Mouse (Mus musculus): Measurements from ENCODE around the gene Gm45713. TPM values are rescaled to one million over a fixed set of nuclear protein-coding genes. Genes with fewer than 3 reads are reported as not detected.
"Not testable (repeated sequence)": the region's sequence is repeated elsewhere in the genome, so short reads cannot be mapped to it uniquely, and the experiment has no call there.

The Gm45713 gene
- total RNA-seq, 2 experiments from 2014 or later, result 0.26 to 0.47 TPM

GRCm38 (mm10) chr7:45141914-45142313, 5.9 kb upstream of the Gm45713 start:
- no peak for DNase-seq

DNA sequence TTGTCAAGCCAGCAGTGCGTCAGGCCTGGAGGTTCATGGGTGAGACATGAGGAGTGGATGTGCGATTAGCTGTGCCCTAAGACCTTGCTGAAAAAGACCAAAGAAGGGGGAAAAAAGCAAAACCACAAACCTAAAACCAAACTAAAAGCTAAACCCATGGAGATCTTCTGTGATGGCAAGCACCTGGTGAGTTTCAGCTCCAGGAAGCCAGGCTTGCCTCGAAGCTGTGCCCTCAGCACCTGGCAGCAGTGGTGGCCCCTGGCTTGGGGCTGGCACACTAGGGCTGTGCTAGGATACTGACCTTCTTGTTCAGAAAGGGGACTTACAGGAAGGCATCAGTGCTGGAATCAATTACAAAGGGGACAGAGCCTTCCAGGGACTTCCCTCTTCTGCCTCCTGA, 5.3 kb upstream of the Gm45713 start:
- DNase-seq, result no peak

DNA sequence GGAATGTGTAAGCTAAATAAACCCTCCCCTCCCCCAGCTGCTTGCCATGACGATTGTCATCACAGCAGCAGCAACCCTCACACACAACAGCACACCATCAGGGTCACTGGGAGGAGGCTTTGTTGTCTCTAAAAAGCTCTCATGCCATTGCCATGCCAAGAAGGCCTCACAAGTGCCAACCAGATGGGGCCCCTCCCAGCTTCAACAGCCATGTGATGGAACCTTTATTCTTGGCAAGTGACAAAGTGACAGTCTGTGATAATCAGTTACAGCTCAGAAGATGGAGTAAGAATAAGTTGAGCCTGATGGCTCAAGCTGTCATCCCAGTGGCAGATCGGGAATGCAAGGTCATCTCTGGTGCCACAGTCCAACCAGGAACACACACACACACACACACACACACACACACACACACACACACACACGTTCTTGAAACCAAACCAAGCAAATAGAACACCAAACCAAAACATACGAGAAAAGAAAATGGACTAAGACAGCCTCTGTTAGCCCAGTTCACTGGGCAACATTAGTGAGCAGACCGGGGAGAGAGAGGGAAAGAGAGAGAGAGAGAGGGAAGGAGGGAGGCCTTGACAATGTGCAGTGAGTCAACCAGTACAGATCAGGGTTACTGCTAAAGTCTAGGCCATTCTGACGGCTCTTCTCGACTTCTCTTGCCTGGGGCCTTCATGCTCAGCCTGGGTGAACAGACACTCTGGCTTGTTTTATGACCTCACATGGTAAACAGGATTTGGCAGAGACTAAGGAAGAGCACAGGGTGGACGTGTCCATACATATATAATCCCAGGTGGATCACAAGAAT, 4.1 kb upstream of the Gm45713 start:
- no peak for DNase-seq

DNA sequence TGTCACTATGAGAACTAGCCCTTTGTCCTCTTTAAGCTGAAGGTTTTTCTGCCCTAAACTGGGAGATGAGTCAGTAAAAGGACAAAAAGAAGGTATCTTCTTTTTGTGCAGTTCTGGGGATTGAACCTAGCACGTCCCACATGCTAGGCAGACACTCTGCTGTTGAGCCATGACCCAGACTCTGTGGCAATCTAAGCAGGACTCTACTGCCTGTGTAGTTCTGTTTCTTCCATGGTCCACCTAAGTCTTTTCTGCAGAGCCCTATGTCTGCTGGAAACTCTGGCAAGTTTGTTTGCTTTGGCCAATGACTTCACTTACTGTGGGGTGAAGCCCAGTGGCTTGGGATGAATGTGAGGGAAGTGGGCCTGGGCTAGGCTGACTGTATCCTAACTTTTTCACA, 2.4 kb upstream of the Gm45713 start:
- no peak for DNase-seq

DNA sequence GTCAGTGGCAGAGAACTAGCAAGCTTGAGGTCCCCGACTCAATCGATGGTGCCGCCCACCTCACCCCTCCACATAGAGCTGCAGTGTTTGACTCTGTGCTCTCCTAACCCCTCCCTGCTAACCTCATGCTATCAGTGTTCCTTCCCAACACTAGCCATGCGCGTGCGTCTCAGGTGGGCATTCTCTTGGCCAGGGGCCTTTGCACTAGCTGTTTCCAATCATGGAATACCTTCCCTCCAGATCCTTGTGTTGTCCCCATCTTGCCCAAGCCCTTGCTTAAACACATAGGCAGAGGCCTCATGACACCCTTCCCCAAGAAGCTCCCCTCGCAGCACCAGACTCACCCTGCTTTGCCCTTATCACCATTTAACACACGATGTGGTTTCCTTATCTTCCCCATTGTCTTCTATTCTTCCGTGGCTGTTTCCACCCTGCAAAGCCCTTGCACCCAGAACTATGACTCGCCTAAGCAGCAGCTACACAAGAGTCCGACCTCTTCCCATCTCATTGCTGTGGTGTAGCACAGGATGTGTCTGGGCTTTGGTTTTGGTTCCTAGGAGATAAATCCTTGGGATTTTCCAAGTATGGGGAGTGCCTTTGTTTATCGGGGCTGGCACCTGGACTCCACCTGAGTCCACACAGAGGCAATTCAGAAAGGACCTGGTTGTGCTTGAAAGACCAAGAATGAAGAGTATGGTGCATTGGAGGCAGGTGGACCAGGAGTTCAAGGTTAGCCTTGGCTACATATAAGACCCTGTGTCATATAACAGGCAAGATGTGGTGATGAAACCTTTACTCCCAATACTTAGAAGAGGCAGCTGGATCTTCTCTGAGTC, 1.4 kb upstream of the Gm45713 start:
- DNase-seq, result no peak

- no peak for DNase-seq
Measured at GRCm38 (mm10) chr7:45135370-45135769, 661 bp downstream of the Gm45713 start.

GRCm38 (mm10) chr7:45134544-45135026, 1.4 kb downstream of the Gm45713 start:
- peak in 1 of 2 experiments; percentile 48 for DNase-seq

DNA sequence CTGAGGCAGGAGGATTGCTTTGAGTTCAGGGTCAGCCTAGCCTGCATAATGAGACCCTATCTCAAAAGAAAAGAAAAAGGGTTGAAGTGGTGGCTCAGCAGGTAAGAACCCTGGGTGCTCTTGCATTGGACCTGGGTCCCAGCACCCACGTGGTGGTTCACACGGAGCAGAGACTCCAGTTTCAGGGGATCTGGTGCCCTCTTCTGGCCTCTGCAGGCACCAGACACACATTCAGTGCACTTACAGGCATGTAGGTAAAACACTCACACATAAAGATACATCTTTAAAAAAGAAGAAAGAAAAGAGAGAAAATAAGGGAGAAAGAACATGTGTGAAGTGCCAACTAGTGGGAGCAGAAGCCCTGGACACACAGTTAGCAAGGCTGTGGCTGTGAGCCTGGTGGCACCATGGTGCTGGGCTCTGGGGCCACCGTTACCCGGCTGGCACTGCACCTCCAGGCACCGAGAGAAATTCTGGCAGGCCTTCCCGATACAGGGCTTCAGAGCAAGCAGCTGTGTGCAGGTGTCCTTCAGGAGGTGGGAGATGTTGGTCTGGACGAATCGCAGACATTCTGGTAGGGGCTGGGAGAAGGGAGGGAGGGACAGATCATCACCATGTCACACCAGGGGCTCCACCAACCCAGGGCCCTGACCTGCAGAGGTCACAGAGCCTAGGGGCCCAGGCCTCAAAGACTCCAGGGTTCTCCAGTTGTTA, 2.4 kb downstream of the Gm45713 start:
- DNase-seq, result no peak

GRCm38 (mm10) chr7:45131850-45132249, 4.2 kb downstream of the Gm45713 start:
- DNase-seq, result no peak

GRCm38 (mm10) chr7:45129776-45130512, 6.1 kb downstream of the Gm45713 start:
- DNase-seq, result no peak

DNA sequence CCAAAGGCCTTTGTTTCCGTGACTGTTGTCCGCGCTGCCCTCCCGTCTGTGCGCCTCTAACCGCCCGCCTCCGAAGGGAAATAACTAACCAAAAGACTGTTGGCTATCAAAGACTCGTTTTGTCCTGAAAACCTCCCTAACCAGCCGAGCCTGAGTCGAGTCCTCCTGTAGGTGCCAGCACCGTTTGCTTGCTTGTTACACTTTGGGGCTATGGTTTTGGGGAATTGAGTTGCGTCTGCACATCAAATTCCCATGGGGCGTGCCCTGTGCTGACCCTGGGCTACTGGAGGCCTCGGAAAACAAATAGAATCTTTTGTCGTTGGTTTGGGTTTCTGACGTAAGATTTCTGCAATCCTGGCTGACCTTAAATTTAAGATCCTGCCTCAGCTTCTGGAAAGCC, 6.7 kb downstream of the Gm45713 start:
- DNase-seq, result peak in 1 of 2 experiments; percentile 63

DNA sequence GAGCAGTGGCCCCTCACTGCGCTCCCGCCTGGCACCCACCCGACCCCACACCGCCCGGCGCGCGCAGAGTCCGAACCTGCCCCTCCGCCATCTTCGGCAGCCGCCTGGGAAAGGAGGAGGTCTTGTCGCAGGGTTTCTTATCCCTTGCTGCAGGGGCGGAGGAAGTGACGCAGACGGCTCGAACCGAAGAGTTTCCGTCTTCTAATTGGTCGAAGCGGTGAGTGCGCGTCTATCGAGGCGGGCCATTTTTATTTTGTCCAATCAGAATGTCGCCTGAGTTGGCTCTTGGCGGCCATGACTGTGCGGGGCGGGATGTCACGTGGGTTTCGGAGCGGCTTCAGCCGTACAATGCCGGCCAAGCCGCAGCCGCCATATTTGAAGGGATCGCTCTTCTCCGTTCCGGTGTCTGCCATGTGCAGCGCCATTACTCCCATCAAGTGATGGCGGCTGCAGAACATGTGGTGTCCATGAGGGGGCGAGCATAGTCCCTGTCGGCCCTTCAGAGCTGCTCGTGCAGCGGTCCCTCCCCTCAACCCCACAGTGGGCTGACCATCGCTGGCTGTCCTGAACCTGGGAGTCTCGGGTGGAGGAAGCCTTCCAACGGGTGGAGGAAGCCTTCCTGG, 7.3 kb downstream of the Gm45713 start, which contains the start of gene Rpl13a:
Gene Rpl13a (minus strand): TSS at position 138 of the 623 bp plus-strand sequence.
- DNase-seq, result peak; percentile 99 to 100

- no peak for DNase-seq
Measured at GRCm38 (mm10) chr7:45127700-45128224, 8.3 kb downstream of the Gm45713 start.

DNA sequence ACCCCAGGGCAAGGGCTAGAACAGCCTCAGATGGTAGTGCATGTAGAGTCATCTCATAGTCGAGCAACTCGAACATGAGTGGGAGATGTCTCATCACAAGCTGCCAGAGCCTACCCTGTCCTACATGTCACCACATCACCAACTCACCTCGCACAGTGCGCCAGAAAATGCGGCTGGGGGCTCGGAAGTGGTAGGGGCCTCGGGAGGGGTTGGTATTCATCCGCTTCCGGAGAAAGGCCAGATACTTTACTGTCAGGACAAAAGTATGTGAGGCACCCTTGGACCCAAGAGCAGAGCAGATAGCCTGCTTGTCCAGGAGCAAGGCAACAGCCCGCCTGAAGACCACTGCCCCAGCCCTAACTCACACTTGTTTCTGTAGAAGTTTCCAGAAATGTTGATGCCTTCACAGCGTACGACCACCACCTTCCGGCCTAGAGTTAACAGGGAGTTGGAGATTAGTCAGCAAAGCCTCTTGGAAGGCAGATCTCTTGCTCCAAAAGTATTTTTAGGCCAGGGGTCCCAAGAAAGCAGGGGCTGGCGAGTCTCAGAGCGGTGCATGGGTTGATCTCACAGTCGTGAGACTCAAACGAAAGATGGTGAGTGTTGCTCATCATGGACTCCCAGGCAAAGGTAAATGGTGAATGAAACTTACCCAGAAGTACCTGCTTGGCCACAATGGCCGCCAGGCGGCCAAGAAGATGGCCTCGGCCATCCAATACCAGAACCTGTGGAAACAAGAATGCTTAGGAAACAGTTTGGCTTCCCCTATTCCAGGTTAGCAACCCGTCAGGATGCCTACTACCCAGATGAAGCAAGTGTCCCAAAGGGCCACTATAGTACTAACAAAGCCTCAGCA, 9.0 kb downstream of the Gm45713 start:
- DNase-seq, result no peak

GRCm38 (mm10) chr7:45126147-45126843, 9.7 kb downstream of the Gm45713 start:
- DNase-seq, result no peak

GRCm38 (mm10) chr7:45125649-45126048, 10.4 kb downstream of the Gm45713 start:
- DNase-seq, result not testable (repeated sequence)

GRCm38 (mm10) chr7:45125144-45125600, 10.9 kb downstream of the Gm45713 start:
- DNase-seq, result no peak

- DNase-seq, result peak; percentile 99 to 100
Measured at GRCm38 (mm10) chr7:45124224-45125143, 11.5 kb downstream of the Gm45713 start, which contains the start of gene Rps11. Gene Rps11 (minus strand): TSS chr7:45124439.

Data from heart, adult 18-20 months (tissue).